Mouse (Mus musculus) layer of hippocampus, adult 2 months (tissue): ENCODE data around the gene Znrf1. TPM values are rescaled to one million over a fixed set of nuclear protein-coding genes. Genes with fewer than 3 reads are reported as not detected.

ENCODE experiments used
- DNase-seq, 2 experiments: peaks; one replicate each; pipeline ENCODE4 v3.0.0; 2022; ENCODE audit warnings: low spot score in 2 of 2
- H3K27ac ChIP-seq: fragments of 200-600 bp; 2 replicates; pipeline ENCODE4 v1.8.1; 2022
- H3K4me3 ChIP-seq: fragments of 200-600 bp; 2 replicates; pipeline ENCODE4 v1.8.1; 2022; ENCODE audit warnings: mild to moderate bottlenecking
- CTCF ChIP-seq: fragments of 200-600 bp; conservative IDR thresholded peaks from 2 replicates; pipeline ENCODE4 v1.8.1; 2022; ENCODE audit warnings: antibody characterized with exemption, mild to moderate bottlenecking, moderate library complexity
- total RNA-seq, 2 experiments: library from RNA; stranded (reverse); gene quantifications; 2 replicates each; pipeline ENCODE4 v1.2.3; 2021

The Znrf1 gene
- total RNA-seq, 2 experiments from 2014 or later: 105 to 107 TPM

DNA sequence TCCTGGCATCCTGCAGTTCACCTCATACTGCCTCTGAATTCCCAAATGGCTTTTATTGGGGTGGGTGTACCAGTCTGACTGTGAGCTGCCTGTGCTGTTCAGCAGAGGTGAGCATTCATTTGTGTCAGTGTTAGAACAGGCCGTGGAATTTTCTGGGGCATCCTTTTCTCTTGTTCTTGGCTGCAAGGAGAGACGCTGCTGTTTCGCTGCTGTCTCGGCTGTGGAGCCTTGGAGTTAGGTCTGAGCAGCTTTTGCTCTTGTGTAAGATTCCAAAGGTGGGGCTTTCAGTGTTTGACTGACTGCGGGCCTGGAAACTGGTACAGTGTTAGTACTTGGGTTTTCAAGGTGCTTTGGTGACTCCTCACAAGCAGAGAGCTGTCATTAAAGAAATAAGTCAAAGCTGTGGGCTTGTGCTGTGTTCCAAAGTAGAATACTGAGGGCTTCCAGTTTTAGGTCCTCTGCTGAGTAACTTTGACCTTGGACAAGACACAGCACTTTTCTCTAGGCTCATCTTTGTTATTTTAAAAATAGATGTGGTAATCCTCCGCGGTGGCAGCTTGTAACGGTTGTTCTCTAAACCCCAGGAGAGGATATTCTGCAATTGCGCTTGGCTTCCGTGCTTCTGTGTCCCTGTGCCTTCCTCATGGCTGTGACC, 3.7 kb downstream of the Znrf1 start:
- Histone ChIP-seq H3K4me3 (peak overlapping the region; percentile 91), H3K27ac (peak overlapping the region; percentile 91)
- no peak for TF ChIP-seq CTCF
- DNase-seq: no peak

GRCm38 (mm10) chr8:111543712-111544380, 7.9 kb downstream of the Znrf1 start:
- H3K27ac ChIP-seq: no peak overlapping the region
- peak; percentile 52 for TF ChIP-seq CTCF
- no peak overlapping the region for H3K4me3 ChIP-seq
- no peak for DNase-seq

- no peak for DNase-seq
- no peak overlapping the region for H3K4me3 ChIP-seq
- no peak overlapping the region for H3K27ac ChIP-seq
- TF ChIP-seq CTCF: no peak
These were observed 9.7 kb downstream of the Znrf1 start for GRCm38 (mm10) chr8:111545406-111546156.

DNA sequence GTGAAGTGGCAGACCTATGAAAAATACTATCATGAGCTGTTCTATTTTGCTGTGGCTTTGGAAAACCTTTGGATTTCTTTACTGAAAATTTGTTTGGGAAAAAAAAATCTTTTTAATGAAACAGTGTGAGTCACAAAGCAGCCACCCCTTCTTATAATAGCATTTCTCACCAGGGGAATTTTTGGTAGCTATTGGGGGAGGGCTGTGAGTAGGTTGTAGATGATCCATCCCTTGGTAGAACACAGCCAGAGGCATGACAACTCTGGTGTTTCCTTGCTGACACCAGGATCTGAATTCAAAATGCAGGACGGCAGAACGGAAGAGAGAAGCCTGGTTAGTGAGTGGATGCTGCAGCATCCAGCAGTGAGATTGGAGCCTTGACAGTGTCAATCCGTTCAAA, 11.2 kb downstream of the Znrf1 start:
- peak in 1 of 2 experiments; percentile 54 for DNase-seq
- Histone ChIP-seq H3K4me3 (no peak overlapping the region), H3K27ac (peak overlapping the region; percentile 8; the same call in 1 of the 2 replicates)
- TF ChIP-seq CTCF: no peak

GRCm38 (mm10) chr8:111548201-111548600, 12.3 kb downstream of the Znrf1 start:
- TF ChIP-seq CTCF: no peak
- Histone ChIP-seq H3K27ac (no peak overlapping the region), H3K4me3 (no peak overlapping the region)
- no peak for DNase-seq

DNA sequence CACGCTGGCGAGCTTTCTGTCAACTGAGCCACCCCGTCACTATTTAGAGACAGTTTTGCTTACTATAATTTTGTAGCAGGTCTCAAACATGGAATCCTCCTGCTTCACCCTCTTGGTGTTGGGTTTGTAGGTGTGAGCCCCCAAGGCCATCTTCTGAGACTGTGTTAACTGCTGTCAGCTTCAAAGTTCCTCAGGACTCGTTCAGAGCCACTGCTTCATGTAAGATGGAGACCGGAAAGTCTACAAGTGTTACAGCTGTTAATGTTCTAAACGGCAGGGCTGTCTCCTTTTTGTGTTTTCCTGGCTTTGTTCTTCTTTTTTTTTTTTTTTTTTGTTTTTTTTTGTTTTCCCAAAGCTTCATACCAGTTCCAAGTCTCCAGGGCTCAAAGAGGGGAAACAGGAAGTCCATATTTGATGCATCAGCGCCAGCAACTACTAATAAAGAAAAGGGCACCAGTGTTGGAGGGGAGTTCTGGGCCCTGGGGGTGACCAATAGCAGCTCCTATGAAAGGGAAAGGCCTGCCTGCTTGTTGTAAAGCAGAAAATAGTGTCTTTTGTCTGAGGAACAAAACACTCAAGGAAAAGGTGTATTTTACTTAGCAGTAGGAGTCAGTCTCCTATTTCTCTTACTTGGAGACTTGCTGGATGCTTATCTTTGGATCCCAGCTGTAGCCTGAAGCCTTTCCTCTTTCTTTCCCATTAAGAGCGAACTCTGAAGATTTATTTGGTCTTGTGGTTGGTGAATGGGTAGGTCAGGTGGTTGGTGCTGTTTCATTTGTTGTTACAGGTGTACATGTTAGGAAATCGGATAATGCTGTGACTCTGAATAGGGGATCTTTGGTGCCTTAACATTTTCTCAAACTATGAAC, 14.3 kb downstream of the Znrf1 start:
- no peak for DNase-seq
- no peak for TF ChIP-seq CTCF
- Histone ChIP-seq H3K4me3 (no peak overlapping the region), H3K27ac (peak overlapping the region; percentile 55; the same call in 1 of the 2 replicates)

GRCm38 (mm10) chr8:111551511-111552130, 15.7 kb downstream of the Znrf1 start:
- Histone ChIP-seq H3K4me3 (no peak overlapping the region), H3K27ac (peak overlapping the region; percentile 19; the same call in 1 of the 2 replicates)
- no peak for DNase-seq
- TF ChIP-seq CTCF: no peak

GRCm38 (mm10) chr8:111561824-111562223, 25.9 kb downstream of the Znrf1 start:
- peak overlapping the region; percentile 28; the same call in 1 of the 2 replicates for H3K27ac ChIP-seq
- no peak for DNase-seq
- H3K4me3 ChIP-seq: no peak overlapping the region

DNA sequence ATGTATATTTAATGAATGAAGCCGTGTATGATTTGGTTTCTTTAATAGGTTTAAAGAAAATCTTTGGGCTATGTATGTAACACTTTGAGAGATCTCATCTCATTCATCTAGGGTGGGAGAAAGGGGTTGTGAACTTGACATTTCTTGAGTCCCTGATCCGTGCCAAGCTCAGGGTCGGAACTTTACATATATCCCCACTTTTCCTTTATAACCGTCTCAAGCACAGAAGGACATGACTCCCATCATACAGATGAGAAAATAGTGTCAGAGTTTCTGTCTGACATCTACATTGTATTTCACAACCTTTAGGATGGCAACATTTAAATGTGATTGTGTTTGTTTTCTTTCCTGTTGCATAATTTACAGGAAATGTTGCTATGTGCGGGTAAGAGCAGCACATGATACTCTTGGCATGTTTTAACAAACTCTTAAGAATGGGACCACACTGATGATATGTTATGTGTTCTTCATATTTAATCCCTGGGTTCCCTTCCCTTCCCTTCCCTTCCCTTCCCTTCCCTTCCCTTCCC, 26.4 kb downstream of the Znrf1 start:
- Histone ChIP-seq H3K27ac (no peak overlapping the region), H3K4me3 (no peak overlapping the region)
- DNase-seq: no peak
- TF ChIP-seq CTCF: no peak

More at GRCm38 (mm10) chr8:111561824-111562223, 25.9 kb downstream of the Znrf1 start:
- TF ChIP-seq CTCF: no peak

GRCm38 (mm10) chr8:111563075-111563474, 27.2 kb downstream of the Znrf1 start:
- no peak overlapping the region for H3K27ac ChIP-seq
- TF ChIP-seq CTCF: no peak
- no peak for DNase-seq
- H3K4me3 ChIP-seq: no peak overlapping the region

- Histone ChIP-seq H3K27ac (no peak overlapping the region), H3K4me3 (no peak overlapping the region)
- TF ChIP-seq CTCF: no peak
- no peak for DNase-seq
These were observed 27.8 kb downstream of the Znrf1 start for GRCm38 (mm10) chr8:111563687-111564086.

DNA sequence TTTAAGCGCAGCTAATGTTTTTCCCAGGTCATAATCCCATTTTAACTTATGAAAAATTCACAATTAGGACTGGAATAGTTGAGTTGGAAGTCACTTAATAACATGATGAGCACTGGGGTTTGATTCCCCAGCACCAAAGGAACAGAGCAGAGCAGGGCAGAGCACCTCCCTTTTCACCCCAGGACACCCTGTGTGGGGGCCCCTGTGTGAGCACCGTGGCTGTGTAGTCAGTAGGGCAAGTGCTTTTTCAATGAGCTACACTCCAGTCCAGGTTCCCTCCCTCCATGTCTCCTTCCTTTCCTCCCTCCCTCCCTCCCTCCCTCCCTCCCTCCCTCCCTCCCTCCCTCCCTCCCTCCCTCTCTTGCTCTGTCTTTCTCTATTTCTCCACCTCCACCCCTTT, 28.2 kb downstream of the Znrf1 start:
- DNase-seq: no peak
- H3K27ac ChIP-seq: no peak overlapping the region
- no peak for TF ChIP-seq CTCF
- H3K4me3 ChIP-seq: no peak overlapping the region
